Mouse (Mus musculus): ENCODE data around the gene Cox19. TPM values are rescaled to one million over a fixed set of nuclear protein-coding genes. Genes with fewer than 3 reads are reported as not detected.

Gene Cox19
- polyA plus RNA-seq, 1 experiment: 10.5 TPM

DNA sequence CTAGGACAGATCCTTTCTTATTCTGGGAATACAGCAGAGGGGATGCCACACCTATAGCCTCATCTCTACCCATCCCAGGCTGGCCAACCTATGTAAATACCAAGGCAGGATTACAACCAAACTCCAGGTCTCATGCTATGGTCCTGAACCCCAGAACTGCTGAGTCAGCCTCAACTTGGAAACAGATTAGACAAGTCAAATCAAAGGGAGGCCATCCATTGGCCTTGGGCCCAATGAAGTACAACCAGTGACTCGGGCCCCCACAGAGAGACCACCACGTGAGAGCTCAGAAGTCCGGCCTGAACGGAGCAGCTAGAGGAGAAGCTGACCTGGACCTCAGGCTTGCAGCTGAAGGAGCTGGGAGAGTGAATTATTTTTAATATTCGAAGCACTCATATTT lies 53.5 kb downstream of the Cox19 start:
- Histone ChIP-seq H3K36me3 (ENCODE audit: control insufficient read depth) (no peaks in the 10 kb centered on the region), H3K9me3 (ENCODE audit: control insufficient read depth, low read length) (peaks cover 6% of the 10 kb centered on the region), H3K27me3 (ENCODE audit: control insufficient read depth) (no peaks in the 10 kb centered on the region), H3K4me1 (ENCODE audit: control insufficient read depth) (no peaks in the 10 kb centered on the region), H3K4me3 (replicated peaks) (no peak overlapping the region)
- TF ChIP-seq TAL1 (IDR thresholded peaks at IDR 0.05; ENCODE audit: low read length) (no peak), GATA1 (IDR thresholded peaks at IDR 0.05; ENCODE audit: low read length) (no peak)

DNA sequence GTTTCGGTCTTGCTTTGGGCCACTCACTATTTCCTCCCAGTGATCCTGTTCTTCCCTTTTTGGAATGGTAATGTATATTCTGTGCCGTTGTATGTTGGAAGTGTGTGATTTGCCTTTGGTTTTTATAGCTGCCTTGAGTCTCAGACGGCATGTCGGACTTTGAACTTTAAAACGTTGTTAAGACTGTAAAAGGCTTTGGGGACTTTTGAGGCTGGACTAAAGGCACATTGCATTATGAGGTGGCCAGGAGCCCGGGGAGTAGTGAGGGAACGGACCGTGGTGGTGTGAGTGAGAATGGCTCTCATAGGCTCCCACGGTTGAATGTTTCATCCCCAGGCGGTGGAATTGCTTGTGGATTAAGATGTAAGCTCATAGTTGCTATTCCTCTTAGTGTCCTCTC lies 54.1 kb downstream of the Cox19 start:
- Histone ChIP-seq H3K9me3 (ENCODE audit: control insufficient read depth, low read length) (peaks cover 6% of the 10 kb centered on the region), H3K27me3 (ENCODE audit: control insufficient read depth) (no peaks in the 10 kb centered on the region), H3K36me3 (ENCODE audit: control insufficient read depth) (no peaks in the 10 kb centered on the region), H3K4me1 (ENCODE audit: control insufficient read depth) (no peaks in the 10 kb centered on the region), H3K4me3 (replicated peaks) (no peak overlapping the region)
- TF ChIP-seq GATA1 (IDR thresholded peaks at IDR 0.05; ENCODE audit: low read length): no peak
- TF ChIP-seq TAL1 (IDR thresholded peaks at IDR 0.05; ENCODE audit: low read length): no peak

DNA sequence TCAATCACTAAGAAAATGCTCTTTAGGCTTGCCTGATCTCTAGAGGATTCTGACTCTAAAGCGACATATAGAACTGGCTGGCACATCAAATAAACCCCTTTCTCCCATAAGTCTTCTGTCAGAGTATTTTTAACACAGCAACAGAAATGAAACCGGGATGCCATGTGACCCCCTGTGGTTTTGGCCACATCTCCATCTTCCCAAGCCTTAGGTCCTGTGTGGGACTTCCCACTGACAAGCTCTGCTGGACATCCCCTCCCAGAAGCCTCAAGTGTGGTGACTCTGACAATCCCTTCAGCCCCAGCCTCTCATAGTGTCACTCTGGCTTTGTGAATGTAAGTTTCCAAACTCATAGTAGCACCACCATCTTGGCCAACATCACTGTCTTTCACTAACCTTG lies 57.1 kb downstream of the Cox19 start:
- no peak for TF ChIP-seq TAL1 (IDR thresholded peaks at IDR 0.05; ENCODE audit: low read length)
- TF ChIP-seq GATA1 (IDR thresholded peaks at IDR 0.05; ENCODE audit: low read length): no peak
- H3K9me3 ChIP-seq (ENCODE audit: control insufficient read depth, low read length): peaks cover 6% of the 10 kb centered on the region
- H3K36me3 ChIP-seq (ENCODE audit: control insufficient read depth): no peaks in the 10 kb centered on the region
- no peaks in the 10 kb centered on the region for H3K27me3 ChIP-seq (ENCODE audit: control insufficient read depth)
- H3K4me3 ChIP-seq (replicated peaks): no peak overlapping the region
- H3K4me1 ChIP-seq (ENCODE audit: control insufficient read depth): peaks cover 3% of the 10 kb centered on the region

DNA sequence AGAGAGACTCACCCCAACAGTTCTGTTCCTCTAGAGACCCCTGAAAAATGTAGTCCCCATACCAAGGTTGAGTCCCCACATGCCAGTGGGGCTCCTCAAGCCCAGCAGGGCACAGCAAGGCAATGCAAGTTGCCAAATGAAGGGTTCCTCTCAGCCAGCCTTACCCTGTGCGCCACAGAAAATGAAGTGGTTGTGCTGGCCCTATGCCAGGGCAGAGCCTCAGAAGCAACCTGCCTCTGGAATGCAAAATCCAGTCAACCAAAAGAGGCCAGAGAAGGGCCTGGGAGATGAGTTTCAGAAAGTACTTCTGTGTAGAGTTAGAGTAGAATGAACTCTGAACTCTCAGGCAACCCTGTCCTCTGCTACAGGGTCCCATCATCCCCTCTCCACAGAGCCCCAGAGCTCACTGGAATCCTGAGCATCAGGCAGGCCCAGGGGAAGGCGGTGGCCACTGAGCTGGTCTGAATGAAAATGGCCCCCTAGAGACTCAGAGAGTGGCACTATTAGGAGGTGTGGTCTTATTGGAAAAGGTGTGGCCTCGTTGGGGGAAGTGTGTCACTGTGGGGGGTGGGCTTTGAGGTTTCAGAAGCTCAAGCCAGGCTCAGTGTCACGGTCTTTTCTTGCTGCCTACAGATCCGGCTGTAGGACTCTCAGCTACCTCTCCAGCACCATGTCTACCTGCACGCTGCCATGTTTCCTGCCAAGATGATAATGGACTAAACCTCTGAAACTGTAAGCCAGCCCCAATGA lies 59.2 kb downstream of the Cox19 start:
- no peak for TF ChIP-seq TAL1 (IDR thresholded peaks at IDR 0.05; ENCODE audit: low read length)
- no peak for TF ChIP-seq GATA1 (IDR thresholded peaks at IDR 0.05; ENCODE audit: low read length)
- Histone ChIP-seq H3K36me3 (ENCODE audit: control insufficient read depth) (no peaks in the 10 kb centered on the region), H3K4me1 (ENCODE audit: control insufficient read depth) (peaks cover 19% of the 10 kb centered on the region)

DNA sequence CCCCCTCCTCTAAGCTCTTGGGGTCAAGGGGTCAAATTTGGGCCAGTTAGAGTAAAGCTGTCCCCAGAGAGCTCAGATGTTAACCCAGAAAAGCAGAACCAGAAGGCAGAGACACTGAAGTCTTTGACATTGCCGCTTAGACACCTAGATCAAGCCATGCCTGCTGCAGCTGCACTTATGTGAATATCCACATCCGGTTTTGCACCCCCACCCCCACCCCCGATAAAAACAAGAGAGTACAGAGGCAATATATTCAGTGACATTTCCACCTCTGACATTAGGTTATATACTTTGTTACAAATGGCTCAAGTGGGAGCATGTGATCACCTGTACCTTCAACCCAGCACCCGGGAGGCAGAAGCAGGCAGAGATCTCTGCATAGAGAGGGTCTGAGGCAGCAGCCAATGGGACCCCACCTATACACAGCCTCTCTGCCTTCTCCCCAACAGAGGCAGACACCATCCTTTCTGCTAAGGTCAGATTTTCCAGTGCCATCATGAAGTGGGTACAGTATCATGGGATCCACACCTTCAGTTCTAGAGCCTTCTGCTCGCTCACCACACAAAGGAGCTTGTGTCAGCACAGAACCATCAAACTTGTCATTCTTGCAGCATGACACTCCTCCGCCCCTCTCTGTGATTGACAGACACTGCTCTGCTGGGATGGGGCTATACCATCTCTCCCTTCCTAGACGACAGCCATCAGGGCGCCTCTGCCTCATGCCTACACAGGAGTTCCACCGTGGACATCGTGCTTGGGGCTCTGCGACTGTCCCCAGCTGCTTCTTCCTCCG lies 60.6 kb downstream of the Cox19 start:
- Histone ChIP-seq H3K9me3 (ENCODE audit: control insufficient read depth, low read length) (peaks cover 6% of the 10 kb centered on the region), H3K4me1 (ENCODE audit: control insufficient read depth) (peaks cover 32% of the 10 kb centered on the region), H3K4me3 (replicated peaks) (no peak overlapping the region), H3K27me3 (ENCODE audit: control insufficient read depth) (no peaks in the 10 kb centered on the region), H3K36me3 (ENCODE audit: control insufficient read depth) (no peaks in the 10 kb centered on the region)
- no peak for TF ChIP-seq GATA1 (IDR thresholded peaks at IDR 0.05; ENCODE audit: low read length)
- no peak for TF ChIP-seq TAL1 (IDR thresholded peaks at IDR 0.05; ENCODE audit: low read length)

More for the DNA sequence above, 59.2 kb downstream of the Cox19 start:
- Histone ChIP-seq H3K9me3 (ENCODE audit: control insufficient read depth, low read length) (peaks cover 6% of the 10 kb centered on the region), H3K27me3 (ENCODE audit: control insufficient read depth) (no peaks in the 10 kb centered on the region), H3K4me3 (replicated peaks) (no peak overlapping the region)

DNA sequence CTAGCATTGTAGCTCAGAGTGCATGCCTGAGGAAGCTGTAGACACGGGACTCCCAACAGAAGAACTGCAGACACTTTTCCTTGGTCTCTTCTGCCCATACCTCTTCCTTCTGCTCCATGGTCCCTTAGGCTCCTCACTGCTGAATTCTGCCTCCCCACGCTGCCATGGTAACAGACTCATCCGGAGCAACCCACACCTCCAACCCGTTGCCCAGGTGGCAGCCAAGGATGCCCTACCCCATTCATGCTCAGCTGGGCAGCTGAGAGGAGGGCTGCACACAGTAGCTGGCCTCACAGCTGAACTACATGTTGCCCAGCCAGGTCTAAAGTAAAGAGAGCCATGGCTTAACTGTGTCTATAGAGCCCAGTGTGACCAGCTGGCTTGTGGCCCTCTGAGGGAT lies 62.6 kb downstream of the Cox19 start:
- no peaks in the 10 kb centered on the region for H3K27me3 ChIP-seq (ENCODE audit: control insufficient read depth)
- no peak for TF ChIP-seq TAL1 (IDR thresholded peaks at IDR 0.05; ENCODE audit: low read length)
- no peak for TF ChIP-seq GATA1 (IDR thresholded peaks at IDR 0.05; ENCODE audit: low read length)
- no peaks in the 10 kb centered on the region; the same call in 1 of the 2 replicates for H3K9me3 ChIP-seq (ENCODE audit: control insufficient read depth, low read length)
- no peaks in the 10 kb centered on the region for H3K36me3 ChIP-seq (ENCODE audit: control insufficient read depth)
- H3K4me1 ChIP-seq (ENCODE audit: control insufficient read depth): peaks cover 40% of the 10 kb centered on the region
- no peak overlapping the region for H3K4me3 ChIP-seq (replicated peaks)

DNA sequence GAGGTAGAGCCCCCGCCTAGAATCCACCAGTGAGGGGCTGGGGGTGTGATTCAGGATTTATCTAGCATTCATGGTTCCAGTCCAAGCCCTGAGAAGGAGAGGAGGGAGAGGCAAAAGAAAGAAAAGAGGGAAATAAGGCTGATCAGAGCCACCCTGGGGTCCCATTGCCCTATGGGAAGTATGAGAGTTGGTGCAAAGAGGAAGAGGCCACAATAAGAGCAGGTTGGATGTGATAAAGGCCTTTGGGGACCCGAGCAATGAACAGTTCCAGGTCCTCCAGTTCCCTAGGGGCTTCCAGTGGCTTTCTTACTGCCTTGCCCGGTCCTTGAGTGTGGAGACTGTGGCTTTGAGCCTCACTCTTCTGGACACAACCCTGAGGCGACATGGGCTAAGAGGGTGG lies 63.4 kb downstream of the Cox19 start:
- TF ChIP-seq GATA1 (IDR thresholded peaks at IDR 0.05; ENCODE audit: low read length) (no peak), TAL1 (IDR thresholded peaks at IDR 0.05; ENCODE audit: low read length) (no peak)
- H3K4me1 ChIP-seq (ENCODE audit: control insufficient read depth): peaks cover 42% of the 10 kb centered on the region

DNA sequence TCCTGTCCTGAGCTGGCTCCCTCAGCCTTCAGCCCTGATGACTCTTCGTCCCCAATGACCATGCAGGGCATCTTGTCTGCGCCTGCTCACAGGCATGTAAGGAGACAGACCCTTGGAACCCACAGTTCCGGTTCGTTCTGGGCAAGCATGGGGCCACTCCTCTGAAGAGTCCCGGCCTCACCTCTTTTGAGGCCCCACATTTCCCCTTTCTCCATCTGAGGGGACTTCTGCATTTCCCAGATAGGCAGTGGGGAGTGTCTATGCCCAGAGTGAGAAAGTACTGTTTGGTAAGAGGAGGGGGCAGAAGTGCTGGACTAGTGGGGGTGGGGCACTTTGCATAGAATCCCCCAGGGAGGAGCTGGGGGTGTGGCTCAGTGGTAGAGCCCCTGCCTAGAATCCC lies 64.1 kb downstream of the Cox19 start:
- TF ChIP-seq GATA1 (IDR thresholded peaks at IDR 0.05; ENCODE audit: low read length): no peak
- TF ChIP-seq TAL1 (IDR thresholded peaks at IDR 0.05; ENCODE audit: low read length): no peak
- peaks cover 47% of the 10 kb centered on the region for H3K4me1 ChIP-seq (ENCODE audit: control insufficient read depth)
- H3K27me3 ChIP-seq (ENCODE audit: control insufficient read depth): no peaks in the 10 kb centered on the region
- H3K9me3 ChIP-seq (ENCODE audit: control insufficient read depth, low read length): no peaks in the 10 kb centered on the region; the same call in 1 of the 2 replicates
- no peak overlapping the region for H3K4me3 ChIP-seq (replicated peaks)
- H3K36me3 ChIP-seq (ENCODE audit: control insufficient read depth): no peaks in the 10 kb centered on the region

More for the DNA sequence above, 63.4 kb downstream of the Cox19 start:
- Histone ChIP-seq H3K27me3 (ENCODE audit: control insufficient read depth) (no peaks in the 10 kb centered on the region), H3K36me3 (ENCODE audit: control insufficient read depth) (no peaks in the 10 kb centered on the region), H3K9me3 (ENCODE audit: control insufficient read depth, low read length) (no peaks in the 10 kb centered on the region; the same call in 1 of the 2 replicates), H3K4me3 (replicated peaks) (no peak overlapping the region)

Other genes with a start within 250 kb of the Cox19 start
- gene Prkar1b, start 201.4 kb downstream of the Cox19 start, polyA plus RNA-seq (2012): 0.01 TPM in 1 of 2 replicates, not detected in the other
- gene Dnaaf5, start 201.2 kb downstream of the Cox19 start, polyA plus RNA-seq (2012): 3.2 and 3.8 TPM in 2 replicates
- gene Sun1, start 150.8 kb downstream of the Cox19 start, polyA plus RNA-seq (2012): 0.91 and 1.2 TPM in 2 replicates
- 15.9 and 17.2 TPM in 2 replicates for gene Get4, start 99.1 kb downstream of the Cox19 start, polyA plus RNA-seq (2012)
- 0.13 and 0.17 TPM in 2 replicates for gene Adap1, start 25.8 kb downstream of the Cox19 start, polyA plus RNA-seq (2012)
- 0.02 and 0.06 TPM in 2 replicates for gene Cyp2w1, start 1.2 kb upstream of the Cox19 start, polyA plus RNA-seq (2012)
- 8.1 and 9.7 TPM in 2 replicates for gene Gpr146, start 26.3 kb upstream of the Cox19 start, polyA plus RNA-seq (2012)
- gene C130050O18Rik, start 53.9 kb upstream of the Cox19 start, polyA plus RNA-seq (2012): not detected in 2 replicates
- not detected in 2 replicates for gene Gper1, start 71.7 kb upstream of the Cox19 start, polyA plus RNA-seq (2012)
- 0.69 and 0.97 TPM in 2 replicates for gene 3110082I17Rik, start 109.1 kb upstream of the Cox19 start, polyA plus RNA-seq (2012)
- gene Zfand2a, start 133.1 kb upstream of the Cox19 start, polyA plus RNA-seq (2012): 0.60 and 0.61 TPM in 2 replicates
- not detected in 2 replicates for gene Uncx, start 192.1 kb upstream of the Cox19 start, polyA plus RNA-seq (2012)